Mouse (Mus musculus) layer of hippocampus, postnatal 25 days (tissue): ENCODE measurements at regions not wholly inside any gene's neighbourhood (a gene's known extent, or its start where the extent isn't known, plus 50 kb on each side); places are given as distances from the start of the nearest gene placed in this dataset.
A peak's percentile ranks its signal among the peaks of the same experiment; 100 is the strongest.

ENCODE experiments used
- DNase-seq, 2 experiments: peaks; one replicate each; pipeline ENCODE4 v3.0.0; 2022; ENCODE audit warnings: mixed read lengths in 2 of 2, low spot score in 1 of 2; ENCODE audit errors: extremely low spot score in 1 of 2

GRCm38 (mm10) chr15:50942429-50942828, 2942.3 kb upstream of the Gm7489 start:
- no peak for DNase-seq

- no peak for DNase-seq
Observed at GRCm38 (mm10) chr15:50944976-50945375, 2939.7 kb upstream of the Gm7489 start.

GRCm38 (mm10) chr15:50959109-50959508, 2925.6 kb upstream of the Gm7489 start:
- DNase-seq = no peak

- DNase-seq = no peak
Observed at GRCm38 (mm10) chr15:50963606-50964005, 2921.1 kb upstream of the Gm7489 start.

- DNase-seq = no peak
Observed at GRCm38 (mm10) chr15:50964236-50964635, 2920.5 kb upstream of the Gm7489 start.

GRCm38 (mm10) chr15:50967176-50967575, 2917.5 kb upstream of the Gm7489 start:
- no peak for DNase-seq

- DNase-seq = no peak
Observed at GRCm38 (mm10) chr15:50970637-50971036, 2914.1 kb upstream of the Gm7489 start.

- DNase-seq = no peak
Observed at GRCm38 (mm10) chr15:50972593-50972992, 2912.1 kb upstream of the Gm7489 start.

- no peak for DNase-seq
Observed at GRCm38 (mm10) chr15:50974002-50974754, 2910.5 kb upstream of the Gm7489 start.

GRCm38 (mm10) chr15:50989457-50989856, 2895.2 kb upstream of the Gm7489 start:
- DNase-seq = no peak

GRCm38 (mm10) chr15:50991667-50992066, 2893.0 kb upstream of the Gm7489 start:
- DNase-seq = no peak

GRCm38 (mm10) chr15:50992246-50992645, 2892.5 kb upstream of the Gm7489 start:
- no peak for DNase-seq

- DNase-seq = no peak
Observed at GRCm38 (mm10) chr15:50993121-50993520, 2891.6 kb upstream of the Gm7489 start.

- DNase-seq = no peak
Observed at GRCm38 (mm10) chr15:50995688-50996087, 2889.0 kb upstream of the Gm7489 start.

GRCm38 (mm10) chr15:50996296-50996695, 2888.4 kb upstream of the Gm7489 start:
- no peak for DNase-seq

GRCm38 (mm10) chr15:50997209-50997763, 2887.4 kb upstream of the Gm7489 start:
- peak; percentile 33 to 61 for DNase-seq

GRCm38 (mm10) chr15:51038968-51039367, 2845.7 kb upstream of the Gm7489 start:
- DNase-seq = no peak

- DNase-seq = no peak
Observed at GRCm38 (mm10) chr15:51070538-51070937, 2814.2 kb upstream of the Gm7489 start.

GRCm38 (mm10) chr15:51071132-51071656, 2813.5 kb upstream of the Gm7489 start:
- no peak for DNase-seq

GRCm38 (mm10) chr15:51073678-51074077, 2811.0 kb upstream of the Gm7489 start:
- no peak for DNase-seq

GRCm38 (mm10) chr15:51074196-51074595, 2810.5 kb upstream of the Gm7489 start:
- DNase-seq = no peak
